Mouse (Mus musculus) granulocyte monocyte progenitor cell, adult 5-6 weeks (primary cell): ENCODE data around the gene Dpyd. TPM values are rescaled to one million over a fixed set of nuclear protein-coding genes. Genes with fewer than 3 reads are reported as not detected.

Experiments used
- ATAC-seq: replicated peaks from 2 replicates; pipeline ENCODE4 v1.8.0; 2016; ENCODE audit warnings: mild to moderate bottlenecking, moderate TSS enrichment, inconsistent platforms; ENCODE audit not compliant: poor library complexity, severe bottlenecking
- total RNA-seq, 2 experiments: library from RNA; stranded (forward) in 1 of 2; stranded (reverse) in 1 of 2; fragments of 200-712, 200-1000 nt in 1 of 2; fragments of >200 nt in 1 of 2; fragmentation: Nextera tagmentation in 1 of 2; gene quantifications; 2 replicates each; pipeline ENCODE4 v1.2.3; 2014 to 2017

Gene Dpyd
- total RNA-seq, 2 experiments from 2014 or later, result not detected

GRCm38 (mm10) chr3:118674121-118674745, 112.3 kb downstream of the Dpyd start:
- ATAC-seq, result no peak

- no peak for ATAC-seq
These were observed 113.5 kb downstream of the Dpyd start for GRCm38 (mm10) chr3:118675441-118675840.

- no peak for ATAC-seq
These were observed 114.3 kb downstream of the Dpyd start for GRCm38 (mm10) chr3:118676052-118676777.

- no peak for ATAC-seq
These were observed 118.9 kb downstream of the Dpyd start for GRCm38 (mm10) chr3:118680803-118681202.

GRCm38 (mm10) chr3:118750269-118750668, 188.3 kb downstream of the Dpyd start:
- no peak for ATAC-seq

GRCm38 (mm10) chr3:118753623-118754022, 191.7 kb downstream of the Dpyd start:
- ATAC-seq, result no peak

GRCm38 (mm10) chr3:118756099-118756498, 194.2 kb downstream of the Dpyd start:
- no peak for ATAC-seq

- ATAC-seq, result no peak
These were observed 251.0 kb downstream of the Dpyd start for GRCm38 (mm10) chr3:118812885-118813284.

GRCm38 (mm10) chr3:118850613-118851527, 288.9 kb downstream of the Dpyd start:
- no peak for ATAC-seq

- no peak for ATAC-seq
These were observed 290.8 kb downstream of the Dpyd start for GRCm38 (mm10) chr3:118852711-118853110.

GRCm38 (mm10) chr3:118855411-118855810, 293.5 kb downstream of the Dpyd start:
- ATAC-seq, result no peak

- no peak for ATAC-seq
These were observed 307.5 kb downstream of the Dpyd start for GRCm38 (mm10) chr3:118869113-118870107.

GRCm38 (mm10) chr3:118875871-118876270, 313.9 kb downstream of the Dpyd start:
- ATAC-seq, result no peak

GRCm38 (mm10) chr3:118899036-118899435, 337.1 kb downstream of the Dpyd start:
- ATAC-seq, result no peak

GRCm38 (mm10) chr3:118991312-118991711, 429.4 kb downstream of the Dpyd start:
- ATAC-seq, result no peak

- ATAC-seq, result no peak
These were observed 429.9 kb downstream of the Dpyd start for GRCm38 (mm10) chr3:118991793-118992192.

GRCm38 (mm10) chr3:119021255-119021654, 459.3 kb downstream of the Dpyd start:
- no peak for ATAC-seq

- ATAC-seq, result no peak
These were observed 480.7 kb downstream of the Dpyd start for GRCm38 (mm10) chr3:119042611-119043010.

- no peak for ATAC-seq
These were observed 494.2 kb downstream of the Dpyd start for GRCm38 (mm10) chr3:119056144-119056543.

- no peak for ATAC-seq
These were observed 501.3 kb downstream of the Dpyd start for GRCm38 (mm10) chr3:119063214-119063613.
